Mouse (Mus musculus) liver, embryonic 11.5 days (tissue): ENCODE data around the gene Rnaseh2c. TPM values are rescaled to one million over a fixed set of nuclear protein-coding genes. Genes with fewer than 3 reads are reported as not detected.

Experiments used
- ATAC-seq: fragments of 200-750 bp; cut with Nextera tagmentation; replicated peaks from 2 replicates; pipeline ENCODE4 v1.8.0; 2017; ENCODE audit warnings: moderate number of reproducible peaks, mild to moderate bottlenecking, moderate TSS enrichment, moderate library complexity; ENCODE audit not compliant: low FRiP score
- DNase-seq: peaks from one replicate; pipeline ENCODE4 v3.0.0-alpha.2; 2017; ENCODE audit warnings: low spot score
- H3K27ac ChIP-seq: fragments of 300-500 bp; sonication (generic); 2 replicates; pipeline ENCODE4 v1.5.1; 2014; ENCODE audit warnings: mild to moderate bottlenecking, low read depth, low read length, control low read depth
- H3K27me3 ChIP-seq: fragments of 300-500 bp; sonication (generic); replicated peaks from 2 replicates; pipeline ENCODE4 v1.6.1; 2014; ENCODE audit warnings: low read length, mixed read lengths; ENCODE audit not compliant: control insufficient read depth, insufficient read depth
- H3K36me3 ChIP-seq: fragments of 300-500 bp; sonication (generic); 2 replicates; pipeline ENCODE4 v1.6.1; 2014; ENCODE audit warnings: mild to moderate bottlenecking, low read length, moderate library complexity, mixed read lengths; ENCODE audit not compliant: control insufficient read depth, insufficient read depth
- H3K4me1 ChIP-seq: fragments of 300-500 bp; sonication (generic); replicated peaks from 2 replicates; pipeline ENCODE4 v1.6.1; 2014; ENCODE audit warnings: low read length, mixed read lengths; ENCODE audit not compliant: control insufficient read depth, insufficient read depth
- H3K4me2 ChIP-seq: fragments of 300-500 bp; sonication (generic); 2 replicates; pipeline ENCODE4 v1.6.1; 2014; ENCODE audit warnings: mild to moderate bottlenecking, control low read depth, moderate library complexity
- H3K4me3 ChIP-seq: fragments of 300-500 bp; sonication (generic); 2 replicates; pipeline ENCODE4 v1.5.1; 2014; ENCODE audit warnings: low read depth, low read length, control low read depth
- H3K9ac ChIP-seq: fragments of 300-500 bp; sonication (generic); 2 replicates; pipeline ENCODE4 v1.6.1; 2014; ENCODE audit warnings: low read depth, low read length, control low read depth
- H3K9me3 ChIP-seq: fragments of 300-500 bp; sonication (generic); 2 replicates; pipeline ENCODE4 v1.6.1; 2016; ENCODE audit warnings: low read length, inconsistent platforms, mixed read lengths; ENCODE audit not compliant: control insufficient read depth
- WGBS: fragments of 180-500 bp; shearing (Covaris S2); extraction: QIAGEN DNeasy Blood & Tissue Kit; methylation state at CpG from one replicate; pipeline ENCODE4 v1.1.7; 2014; 5-methylcytosine and 5-hydroxymethylcytosine counted together
- polyA plus RNA-seq: library from polyadenylated mRNA; unstranded; fragments of >200 nt; fragmentation: Nextera tagmentation; extraction: Ambion mirVana; gene quantifications from 2 replicates; pipeline ENCODE4 v1.2.1, GENCODE M21; 2014

Rnaseh2c gene
- polyA plus RNA-seq, 1 experiment from 2014 or later: 189 TPM

GRCm38 (mm10) chr19:5570353-5571246 lies 31.1 kb upstream of the Rnaseh2c start:
- H3K4me2 ChIP-seq: no peak overlapping the region
- no peak overlapping the region for H3K4me3 ChIP-seq

GRCm38 (mm10) chr19:5571831-5572230 lies 29.8 kb upstream of the Rnaseh2c start:
- ATAC-seq (no peak), DNase-seq (no peak)
- H3K4me1 ChIP-seq: peaks cover 15% of the 10 kb centered on the region
- WGBS: 54% methylated on average over 5 of the region's 5 CpGs
- peak overlapping the region; percentile 32; the same call in 1 of the 2 replicates for H3K27ac ChIP-seq
- no peak overlapping the region; the same call in 1 of the 2 replicates for H3K9ac ChIP-seq
- H3K36me3 ChIP-seq: no peaks in the 10 kb centered on the region
- H3K9me3 ChIP-seq: no peaks in the 10 kb centered on the region
- H3K4me2 ChIP-seq: no peak overlapping the region
- no peaks in the 10 kb centered on the region for H3K27me3 ChIP-seq
- no peak overlapping the region for H3K4me3 ChIP-seq

More at GRCm38 (mm10) chr19:5570353-5571246, 31.1 kb upstream of the Rnaseh2c start:
- WGBS: 89% methylated on average over 32 of the region's 32 CpGs
- Histone ChIP-seq H3K9me3 (no peaks in the 10 kb centered on the region), H3K27me3 (peaks cover 6% of the 10 kb centered on the region; the same call in 1 of the 2 replicates), H3K9ac (no peak overlapping the region), H3K36me3 (no peaks in the 10 kb centered on the region), H3K27ac (no peak overlapping the region; the same call in 1 of the 2 replicates), H3K4me1 (peaks cover 20% of the 10 kb centered on the region)
- ATAC-seq (no peak), DNase-seq (no peak)

GRCm38 (mm10) chr19:5572331-5573125 lies 29.1 kb upstream of the Rnaseh2c start:
- Histone ChIP-seq H3K4me3 (no peak overlapping the region), H3K27ac (peak overlapping the region; percentile 32; the same call in 1 of the 2 replicates), H3K27me3 (no peaks in the 10 kb centered on the region), H3K36me3 (no peaks in the 10 kb centered on the region), H3K9me3 (no peaks in the 10 kb centered on the region), H3K4me2 (no peak overlapping the region), H3K4me1 (peaks cover 11% of the 10 kb centered on the region), H3K9ac (no peak overlapping the region)
- ATAC-seq (no peak), DNase-seq (no peak)
- 75% methylated on average over 19 of the region's 19 CpGs for WGBS

- WGBS: 90% methylated on average over 1 of the region's 1 CpGs
- no peak for DNase-seq
- Histone ChIP-seq H3K4me3 (no peak overlapping the region), H3K27ac (no peak overlapping the region), H3K27me3 (no peaks in the 10 kb centered on the region), H3K36me3 (no peaks in the 10 kb centered on the region), H3K4me2 (no peak overlapping the region), H3K9me3 (no peaks in the 10 kb centered on the region), H3K9ac (no peak overlapping the region), H3K4me1 (no peaks in the 10 kb centered on the region)
- ATAC-seq: no peak
These were observed 26.3 kb upstream of the Rnaseh2c start for GRCm38 (mm10) chr19:5575336-5575735.

GRCm38 (mm10) chr19:5579971-5580370 lies 21.7 kb upstream of the Rnaseh2c start:
- Histone ChIP-seq H3K27me3 (no peaks in the 10 kb centered on the region), H3K4me3 (no peak overlapping the region), H3K27ac (no peak overlapping the region), H3K9ac (no peak overlapping the region), H3K36me3 (no peaks in the 10 kb centered on the region), H3K4me1 (no peaks in the 10 kb centered on the region), H3K4me2 (no peak overlapping the region), H3K9me3 (no peaks in the 10 kb centered on the region)
- no peak for ATAC-seq
- DNase-seq: no peak
- WGBS: 67% methylated on average over 4 of the region's 4 CpGs

- ATAC-seq (no peak), DNase-seq (no peak)
- 81% methylated on average over 6 of the region's 6 CpGs for WGBS
- no peak overlapping the region for H3K27ac ChIP-seq
- H3K9me3 ChIP-seq: no peaks in the 10 kb centered on the region
- H3K9ac ChIP-seq: no peak overlapping the region
- H3K27me3 ChIP-seq: no peaks in the 10 kb centered on the region
- H3K4me3 ChIP-seq: no peak overlapping the region
- no peaks in the 10 kb centered on the region for H3K4me1 ChIP-seq
- no peak overlapping the region for H3K4me2 ChIP-seq
- no peaks in the 10 kb centered on the region for H3K36me3 ChIP-seq
These were observed 20.9 kb upstream of the Rnaseh2c start for GRCm38 (mm10) chr19:5580776-5581175.

- H3K9me3 ChIP-seq: no peaks in the 10 kb centered on the region
- no peak overlapping the region for H3K9ac ChIP-seq
- H3K27me3 ChIP-seq: no peaks in the 10 kb centered on the region
- 84% methylated on average over 2 of the region's 2 CpGs for WGBS
- H3K27ac ChIP-seq: no peak overlapping the region
- DNase-seq: no peak
- H3K36me3 ChIP-seq: no peaks in the 10 kb centered on the region
- no peak overlapping the region for H3K4me2 ChIP-seq
- no peak overlapping the region for H3K4me3 ChIP-seq
- H3K4me1 ChIP-seq: no peaks in the 10 kb centered on the region
- no peak for ATAC-seq
These were observed 19.7 kb upstream of the Rnaseh2c start for GRCm38 (mm10) chr19:5581995-5582394.

- H3K9ac ChIP-seq: no peak overlapping the region
- no peaks in the 10 kb centered on the region for H3K36me3 ChIP-seq
- DNase-seq (no peak), ATAC-seq (no peak)
- H3K4me3 ChIP-seq: no peak overlapping the region
- 74% methylated on average over 9 of the region's 9 CpGs for WGBS
- H3K4me1 ChIP-seq: no peaks in the 10 kb centered on the region
- no peaks in the 10 kb centered on the region for H3K9me3 ChIP-seq
- no peak overlapping the region for H3K4me2 ChIP-seq
- H3K27ac ChIP-seq: no peak overlapping the region
- H3K27me3 ChIP-seq: no peaks in the 10 kb centered on the region
These were observed 12.5 kb upstream of the Rnaseh2c start for GRCm38 (mm10) chr19:5589159-5589558.
